Mouse (Mus musculus): ENCODE results near the gene Ipp. TPM values are rescaled to one million over a fixed set of nuclear protein-coding genes. Genes with fewer than 3 reads are reported as not detected.

Gene Ipp
- total RNA-seq, 2 experiments from 2014 or later: 11.0 to 14.6 TPM

DNA sequence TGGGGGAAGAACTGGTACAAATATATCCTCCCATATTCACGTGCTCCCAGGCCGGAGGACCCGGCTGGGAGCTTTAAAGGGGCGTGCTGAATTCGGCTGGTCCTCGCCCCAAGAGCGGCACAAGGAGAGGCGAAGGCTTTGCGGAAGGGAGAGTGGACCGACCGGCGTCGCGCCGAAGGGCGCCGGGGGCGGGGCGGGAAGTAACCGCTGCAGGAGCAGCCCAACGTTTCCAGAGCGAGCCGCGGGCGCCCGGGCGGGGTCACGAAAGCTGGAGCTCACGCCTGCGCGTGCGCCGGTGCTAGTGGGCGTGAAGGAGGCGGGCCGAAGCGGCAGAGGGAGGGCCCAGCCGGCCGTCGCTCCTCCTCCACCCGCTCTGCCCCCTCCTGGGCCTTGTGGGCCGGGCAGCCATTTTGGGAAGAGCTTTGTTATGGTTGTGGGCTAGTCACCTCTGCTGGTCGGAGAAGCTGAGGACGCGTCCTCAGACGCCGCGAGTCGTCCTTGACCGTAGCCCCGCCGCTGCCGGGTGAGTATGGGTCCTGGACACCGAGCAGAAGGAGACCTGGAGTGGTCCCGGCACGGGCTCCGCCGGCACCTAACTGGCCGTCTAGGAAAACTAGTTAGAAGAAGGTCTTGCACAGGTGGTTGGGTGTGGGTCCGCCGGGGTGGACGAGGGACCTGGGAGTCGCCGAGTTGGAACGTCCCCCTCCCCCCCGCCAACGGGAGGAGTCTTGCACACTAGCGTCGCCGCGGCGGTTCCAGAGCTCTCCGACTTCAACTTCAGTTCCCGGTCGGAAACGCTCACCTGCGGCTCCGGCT, 50.2 kb downstream of the Ipp start, which contains the start of gene Gpbp1l1:
Gene Gpbp1l1, plus strand, starts transcription at position 353 of the 816 bp plus-strand sequence.
- peak; percentile 97 for DNase-seq

DNA sequence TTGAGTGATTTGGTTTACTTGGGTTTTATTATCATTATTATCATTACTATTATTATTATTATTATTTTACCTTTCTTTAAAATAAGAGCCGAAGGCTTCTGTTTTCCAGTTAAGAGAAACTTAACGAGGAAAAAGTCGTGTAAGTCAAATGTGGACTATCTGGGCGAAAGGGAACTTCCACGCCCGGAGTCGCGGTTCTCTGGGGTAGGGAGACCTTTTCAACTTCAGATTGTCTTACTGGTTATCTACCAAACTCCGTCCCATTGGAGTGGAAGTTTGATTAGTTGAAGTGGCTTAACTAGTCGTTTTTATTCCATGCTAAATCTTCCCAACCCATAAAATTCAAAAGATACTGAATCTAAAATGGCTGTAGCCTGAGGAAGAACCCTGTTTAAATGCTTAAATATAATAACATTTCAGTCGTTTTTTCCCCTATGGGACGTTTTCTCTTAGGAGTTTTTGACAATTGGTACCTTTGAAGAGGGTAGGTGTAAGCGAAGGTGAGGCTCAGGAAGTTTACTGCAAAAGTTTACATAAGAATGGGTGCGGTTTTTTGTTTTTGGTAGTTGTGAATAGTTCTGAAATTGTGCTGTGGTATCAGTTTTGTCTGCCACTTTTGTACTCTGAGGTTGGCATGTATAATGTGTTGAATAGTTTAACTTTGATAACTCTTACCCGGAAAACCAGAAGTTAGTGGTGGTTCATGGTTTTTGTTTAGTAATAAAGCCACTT, 51.0 kb downstream of the Ipp start:
- DNase-seq: no peak

Other genes with a start within 250 kb of the Ipp start
- gene Mast2, start 43.4 kb upstream of the Ipp start, total RNA-seq (2021): 10 to 100 TPM; 76.6 to 83.8 TPM
- 10 to 100 TPM; 14.1 to 18.7 TPM for gene Tmem69, start 48.4 kb downstream of the Ipp start, total RNA-seq (2021)
- gene Gpbp1l1, start 50.1 kb downstream of the Ipp start, total RNA-seq (2021): 10 to 100 TPM; 28.0 to 28.3 TPM
- 1 to 10 TPM; 1.4 to 1.8 TPM for gene Ccdc17, start 89.1 kb downstream of the Ipp start, total RNA-seq (2021)
- gene Nasp, start 120.4 kb downstream of the Ipp start, total RNA-seq (2021): 10 to 100 TPM; 12.4 to 12.8 TPM
- gene Akr1a1, start 144.1 kb downstream of the Ipp start, total RNA-seq (2021): 100 to 1,000 TPM; 175 to 184 TPM
- 100 to 1,000 TPM; 229 to 254 TPM for gene Prdx1, start 178.0 kb downstream of the Ipp start, total RNA-seq (2021)
- gene Mmachc, start 200.9 kb downstream of the Ipp start, total RNA-seq (2021): 10 to 100 TPM; 29.1 to 33.9 TPM
- gene Ccdc163, start 201.0 kb downstream of the Ipp start, total RNA-seq (2021): 1 to 10 TPM; 2.6 to 3.5 TPM
- gene Tesk2, start 213.4 kb downstream of the Ipp start, total RNA-seq (2021): 1 to 10 TPM; 1.3 to 1.5 TPM